Mouse (Mus musculus) myocyte (in vitro differentiated cells): ENCODE data around the gene Fam241a.

Experiments
- POLR2A ChIP-seq: IDR thresholded peaks from one replicate; pipeline ENCODE4 v1.6.1; 2011; ENCODE audit warnings: low read depth, mild to moderate bottlenecking, control low read depth, moderate library complexity; ENCODE audit not compliant: insufficient read length
- TCF12 ChIP-seq: IDR thresholded peaks from one replicate; pipeline ENCODE4 v1.6.1; 2011; ENCODE audit warnings: mild to moderate bottlenecking, control low read depth; ENCODE audit not compliant: poor library complexity, insufficient read depth, severe bottlenecking
- USF1 ChIP-seq: IDR thresholded peaks from one replicate; pipeline ENCODE4 v1.6.1; 2011; ENCODE audit warnings: low read depth, mild to moderate bottlenecking, control low read depth, moderate library complexity

GRCm38 (mm10) chr3:127891906-127892305 lies 4.2 kb downstream of the Fam241a start:
- no peak for TF ChIP-seq POLR2A
- TF ChIP-seq TCF12 = no peak
- no peak for TF ChIP-seq USF1
